Mouse (Mus musculus): Measurements from ENCODE around the gene Tex30. TPM values are rescaled to one million over a fixed set of nuclear protein-coding genes. Genes with fewer than 3 reads are reported as not detected.
A peak's percentile ranks its signal among the peaks of the same experiment; 100 is the strongest.

Gene Tex30
- total and polyA plus RNA-seq, 2 experiments from 2014 or later = 17.7 to 35.5 TPM

DNA sequence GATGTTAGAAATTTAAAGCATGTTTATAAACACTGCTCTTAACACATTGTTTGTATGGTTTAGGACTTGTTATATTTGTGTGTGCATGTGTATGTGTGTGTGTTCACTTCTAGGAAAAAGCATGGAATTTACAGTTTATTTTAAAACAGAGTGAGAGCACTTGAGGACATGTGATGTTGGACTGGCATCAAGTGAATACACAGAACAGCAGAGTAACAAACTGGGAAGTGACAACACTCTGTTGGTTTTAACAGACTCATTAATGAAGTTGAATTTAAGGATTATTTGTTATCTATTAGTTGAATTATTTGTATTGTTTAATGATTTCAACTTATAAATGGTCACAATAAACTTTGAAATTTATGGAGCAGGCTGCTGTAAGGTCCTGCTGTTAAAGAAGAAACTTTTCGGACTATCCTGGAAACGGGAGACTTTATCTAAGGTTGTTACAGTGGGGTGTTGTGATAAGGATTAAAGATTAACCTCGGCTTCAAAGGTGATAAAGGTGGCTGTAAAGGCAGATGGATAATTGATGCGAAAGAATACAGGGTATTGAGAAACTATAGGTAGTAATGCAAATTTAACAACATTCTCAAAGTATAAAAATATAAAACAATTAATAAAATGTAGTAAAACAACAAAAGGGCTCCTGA lies 27.8 kb upstream of the Tex30 start:
- DNase-seq (ENCODE audit: low spot score) = no peak
- H3K9ac ChIP-seq (replicated peaks; ENCODE audit: low read depth, low read length) = no peak overlapping the region
- H3K36me3 ChIP-seq (replicated peaks; ENCODE audit: control insufficient read depth, insufficient read depth, low read length) = peaks cover 60% of the 10 kb centered on the region
- WGBS = 62% methylated on average over 4 of the region's 4 CpGs
- TF ChIP-seq CTCF (IDR thresholded peaks at IDR 0.05; ENCODE audit: low read depth) = no peak
- no peak for TF ChIP-seq EP300 (IDR thresholded peaks at IDR 0.05; ENCODE audit: low read depth)
- no peak overlapping the region for H3K4me2 ChIP-seq (ENCODE audit: low read depth, low read length)
- no peak for ATAC-seq (ENCODE audit: insufficient read depth, low read depth)
- H3K4me3 ChIP-seq (ENCODE audit: low read depth, low read length) = no peak overlapping the region
- H3K27me3 ChIP-seq (ENCODE audit: control insufficient read depth, insufficient read depth, low read length) = no peaks in the 10 kb centered on the region
- H3K4me1 ChIP-seq (ENCODE audit: control insufficient read depth, insufficient read depth) = no peaks in the 10 kb centered on the region
- no peak overlapping the region for H3K27ac ChIP-seq (ENCODE audit: low read depth)
- H3K9me3 ChIP-seq (replicated peaks; ENCODE audit: control insufficient read depth, low read length) = no peaks in the 10 kb centered on the region

- no peaks in the 10 kb centered on the region for H3K27me3 ChIP-seq (ENCODE audit: control insufficient read depth, insufficient read depth, low read length)
- H3K36me3 ChIP-seq (replicated peaks; ENCODE audit: control insufficient read depth, insufficient read depth, low read length) = peaks cover 44% of the 10 kb centered on the region
- WGBS = 86% methylated on average over 4 of the region's 4 CpGs
- DNase-seq (ENCODE audit: low spot score) (no peak), ATAC-seq (ENCODE audit: insufficient read depth, low read depth) (no peak)
- no peaks in the 10 kb centered on the region for H3K4me1 ChIP-seq (ENCODE audit: control insufficient read depth, insufficient read depth)
- no peaks in the 10 kb centered on the region for H3K9me3 ChIP-seq (replicated peaks; ENCODE audit: control insufficient read depth, low read length)
- no peak for TF ChIP-seq CTCF (IDR thresholded peaks at IDR 0.05; ENCODE audit: low read depth)
- no peak for TF ChIP-seq EP300 (IDR thresholded peaks at IDR 0.05; ENCODE audit: low read depth)
- H3K9ac ChIP-seq (replicated peaks; ENCODE audit: low read depth, low read length) = no peak overlapping the region
- no peak overlapping the region for H3K4me3 ChIP-seq (ENCODE audit: low read depth, low read length)
- no peak overlapping the region for H3K27ac ChIP-seq (ENCODE audit: low read depth)
- no peak overlapping the region for H3K4me2 ChIP-seq (ENCODE audit: low read depth, low read length)
Measured at GRCm38 (mm10) chr1:44125590-44125989, 23.3 kb upstream of the Tex30 start.

DNA sequence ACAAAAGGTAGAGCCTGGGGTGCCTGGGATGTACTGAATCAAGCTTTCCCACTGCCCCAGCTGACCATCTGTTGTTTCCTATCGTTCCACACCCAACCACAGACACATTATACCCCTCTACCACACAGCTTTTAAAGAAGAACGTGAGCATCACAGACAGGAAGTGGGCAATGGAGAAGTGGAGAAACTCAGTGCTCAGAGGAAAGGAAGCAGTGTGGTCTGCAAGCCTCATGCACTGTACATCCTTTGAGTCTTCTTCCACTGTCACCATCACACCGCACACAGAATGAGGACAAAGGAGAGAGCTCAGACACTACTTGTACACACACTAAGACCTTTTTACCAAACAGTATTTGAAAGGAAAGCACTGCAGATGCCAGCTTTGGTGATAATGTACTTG lies 20.0 kb upstream of the Tex30 start:
- no peak for ATAC-seq (ENCODE audit: insufficient read depth, low read depth)
- H3K4me2 ChIP-seq (ENCODE audit: low read depth, low read length) = no peak overlapping the region
- no peak for DNase-seq (ENCODE audit: low spot score)
- no peaks in the 10 kb centered on the region for H3K27me3 ChIP-seq (ENCODE audit: control insufficient read depth, insufficient read depth, low read length)
- H3K9ac ChIP-seq (replicated peaks; ENCODE audit: low read depth, low read length) = no peak overlapping the region
- peaks cover 17% of the 10 kb centered on the region for H3K36me3 ChIP-seq (replicated peaks; ENCODE audit: control insufficient read depth, insufficient read depth, low read length)
- H3K4me1 ChIP-seq (ENCODE audit: control insufficient read depth, insufficient read depth) = peaks cover 3% of the 10 kb centered on the region; the same call in 1 of the 2 replicates
- H3K4me3 ChIP-seq (ENCODE audit: low read depth, low read length) = no peak overlapping the region
- H3K9me3 ChIP-seq (replicated peaks; ENCODE audit: control insufficient read depth, low read length) = no peaks in the 10 kb centered on the region
- no peak overlapping the region for H3K27ac ChIP-seq (ENCODE audit: low read depth)
- TF ChIP-seq CTCF (IDR thresholded peaks at IDR 0.05; ENCODE audit: low read depth) = no peak
- no peak for TF ChIP-seq EP300 (IDR thresholded peaks at IDR 0.05; ENCODE audit: low read depth)
- 73% methylated on average over 3 of the region's 3 CpGs for WGBS

DNA sequence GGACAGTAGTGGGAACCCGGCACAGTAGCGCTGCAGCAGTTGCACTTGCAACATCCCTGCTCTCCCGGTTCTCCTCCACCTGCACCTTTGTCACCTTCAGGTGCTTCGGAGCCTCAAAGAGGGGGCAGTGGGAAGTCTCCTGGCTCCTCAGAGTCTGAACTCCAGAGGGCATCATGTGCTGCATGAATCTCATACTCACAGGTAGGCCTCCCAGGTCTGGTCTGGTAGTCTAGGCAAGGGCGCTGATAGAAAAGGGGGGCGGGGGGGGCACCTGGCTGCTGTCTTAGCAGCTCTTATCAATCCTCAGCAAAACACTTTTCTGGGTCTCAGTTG lies 17.8 kb upstream of the Tex30 start:
- Histone ChIP-seq H3K4me2 (ENCODE audit: low read depth, low read length) (peak overlapping the region; percentile 89), H3K27ac (ENCODE audit: low read depth) (peak overlapping the region; percentile 95), H3K4me1 (ENCODE audit: control insufficient read depth, insufficient read depth) (peaks cover 3% of the 10 kb centered on the region; the same call in 1 of the 2 replicates), H3K9me3 (replicated peaks; ENCODE audit: control insufficient read depth, low read length) (no peaks in the 10 kb centered on the region), H3K27me3 (ENCODE audit: control insufficient read depth, insufficient read depth, low read length) (no peaks in the 10 kb centered on the region), H3K9ac (replicated peaks; ENCODE audit: low read depth, low read length) (peak overlapping the region; percentile 73), H3K36me3 (replicated peaks; ENCODE audit: control insufficient read depth, insufficient read depth, low read length) (peaks cover 14% of the 10 kb centered on the region), H3K4me3 (ENCODE audit: low read depth, low read length) (peak overlapping the region; percentile 61)
- no peak for TF ChIP-seq CTCF (IDR thresholded peaks at IDR 0.05; ENCODE audit: low read depth)
- TF ChIP-seq EP300 (IDR thresholded peaks at IDR 0.05; ENCODE audit: low read depth) = no peak
- WGBS = 8% methylated on average over 6 of the region's 6 CpGs
- DNase-seq (ENCODE audit: low spot score) (no peak), ATAC-seq (ENCODE audit: insufficient read depth, low read depth) (no peak)

- Histone ChIP-seq H3K4me2 (ENCODE audit: low read depth, low read length) (peak overlapping the region; percentile 89), H3K9ac (replicated peaks; ENCODE audit: low read depth, low read length) (peak overlapping the region; percentile 73), H3K4me3 (ENCODE audit: low read depth, low read length) (peak overlapping the region; percentile 61), H3K4me1 (ENCODE audit: control insufficient read depth, insufficient read depth) (peaks cover 3% of the 10 kb centered on the region; the same call in 1 of the 2 replicates), H3K9me3 (replicated peaks; ENCODE audit: control insufficient read depth, low read length) (no peaks in the 10 kb centered on the region), H3K27ac (ENCODE audit: low read depth) (peak overlapping the region; percentile 95), H3K27me3 (ENCODE audit: control insufficient read depth, insufficient read depth, low read length) (no peaks in the 10 kb centered on the region), H3K36me3 (replicated peaks; ENCODE audit: control insufficient read depth, insufficient read depth, low read length) (peaks cover 20% of the 10 kb centered on the region)
- peak; percentile 87 for ATAC-seq (ENCODE audit: insufficient read depth, low read depth)
- TF ChIP-seq EP300 (IDR thresholded peaks at IDR 0.05; ENCODE audit: low read depth) = no peak
- TF ChIP-seq CTCF (IDR thresholded peaks at IDR 0.05; ENCODE audit: low read depth) = peak; percentile 63
- 0% methylated on average over 40 of the region's 43 CpGs for WGBS
- DNase-seq (ENCODE audit: low spot score) = peak; percentile 83
Measured at GRCm38 (mm10) chr1:44119201-44120073, 17.2 kb upstream of the Tex30 start.

Measured in heart, postnatal 0 days (tissue).